Mouse (Mus musculus) ES-Bruce4 (cell line): ENCODE data around the gene Nexmif.

ENCODE experiments used
- CTCF ChIP-seq: IDR thresholded peaks from one replicate; pipeline ENCODE4 v1.8.1; 2011; ENCODE audit warnings: low read depth, low read length
- POLR2A ChIP-seq: IDR thresholded peaks from one replicate; pipeline ENCODE4 v1.8.1; 2011; ENCODE audit warnings: low read length; ENCODE audit not compliant: insufficient read depth

DNA sequence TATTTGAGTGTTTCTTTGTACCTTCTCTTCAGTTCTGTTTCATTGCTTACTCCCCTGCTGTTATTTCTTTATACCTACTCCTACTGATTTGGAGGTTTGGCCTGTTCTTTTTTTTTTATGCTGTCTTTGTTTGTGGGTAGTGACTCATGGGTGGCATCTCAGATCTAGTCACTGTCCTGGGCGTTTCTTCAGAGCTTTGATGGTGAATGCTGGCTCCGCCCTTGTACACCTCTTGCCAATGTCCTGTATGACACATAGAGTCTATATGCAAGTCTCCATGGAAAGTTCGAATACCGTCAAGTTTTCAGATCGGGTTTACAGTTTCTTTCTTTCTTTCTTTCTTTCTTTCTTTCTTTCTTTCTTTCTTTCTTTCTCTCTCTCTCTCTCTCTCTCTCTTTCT, 167.1 kb downstream of the Nexmif start:
- TF ChIP-seq CTCF (no peak), POLR2A (no peak)
